Mouse (Mus musculus) thymus, adult 2 months (tissue): ENCODE results near the gene Pex26. TPM values are rescaled to one million over a fixed set of nuclear protein-coding genes. Genes with fewer than 3 reads are reported as not detected.

ENCODE experiments used
- DNase-seq: peaks from one replicate; pipeline ENCODE4 v3.0.0; 2021
- H3K27ac ChIP-seq: fragments of 200-500 bp; 2 replicates; pipeline ENCODE4 v1.5.1; 2012; ENCODE audit warnings: low read length, control low read depth; ENCODE audit not compliant: control insufficient read depth, insufficient read depth
- H3K27me3 ChIP-seq: fragments of 200-500 bp; 2 replicates; pipeline ENCODE4 v1.6.1; 2012; ENCODE audit warnings: mild to moderate bottlenecking, low read length, moderate library complexity, mixed read lengths; ENCODE audit not compliant: control insufficient read depth, insufficient read depth
- H3K36me3 ChIP-seq: fragments of 200-500 bp; 2 replicates; pipeline ENCODE4 v1.6.1; 2012; ENCODE audit warnings: mild to moderate bottlenecking, low read length, moderate library complexity; ENCODE audit not compliant: control insufficient read depth, insufficient read depth
- H3K4me1 ChIP-seq: fragments of 200-500 bp; replicated peaks from 2 replicates; pipeline ENCODE4 v1.6.1; 2012; ENCODE audit warnings: low read length; ENCODE audit not compliant: control insufficient read depth, insufficient read depth
- H3K4me3 ChIP-seq: fragments of 200-500 bp; 2 replicates; pipeline ENCODE4 v1.5.1; 2012; ENCODE audit warnings: mild to moderate bottlenecking, low read length, control low read depth, moderate library complexity; ENCODE audit not compliant: control insufficient read depth, insufficient read depth
- CTCF ChIP-seq: fragments of 200-500 bp; IDR thresholded peaks from 2 replicates; pipeline ENCODE4 v1.5.1; 2012; ENCODE audit warnings: mild to moderate bottlenecking, control low read depth, low read length, moderate library complexity, borderline replicate concordance; ENCODE audit not compliant: control insufficient read depth, poor library complexity, insufficient read depth; ENCODE audit errors: extremely low read depth
- POLR2A ChIP-seq: fragments of 200-500 bp; IDR thresholded peaks from 2 replicates; pipeline ENCODE4 v1.6.1; 2012; ENCODE audit warnings: mild to moderate bottlenecking, low read length, control low read depth, moderate library complexity; ENCODE audit not compliant: control insufficient read depth, poor library complexity, insufficient read depth; ENCODE audit errors: extremely low read depth
- WGBS: fragments of 180-500 bp; shearing (Covaris S2); methylation state at CpG from one replicate; pipeline ENCODE4 v1.1.7; 2018; 5-methylcytosine and 5-hydroxymethylcytosine counted together
- polyA plus RNA-seq: library from polyadenylated mRNA; depleted of rRNA; stranded (reverse); fragments of >200 nt; gene quantifications from 2 replicates; pipeline ENCODE4 v1.2.3, GENCODE M21; 2012; rRNA removed

The Pex26 gene
- polyA plus RNA-seq = 29.3 and 31.7 TPM in 2 replicates

DNA sequence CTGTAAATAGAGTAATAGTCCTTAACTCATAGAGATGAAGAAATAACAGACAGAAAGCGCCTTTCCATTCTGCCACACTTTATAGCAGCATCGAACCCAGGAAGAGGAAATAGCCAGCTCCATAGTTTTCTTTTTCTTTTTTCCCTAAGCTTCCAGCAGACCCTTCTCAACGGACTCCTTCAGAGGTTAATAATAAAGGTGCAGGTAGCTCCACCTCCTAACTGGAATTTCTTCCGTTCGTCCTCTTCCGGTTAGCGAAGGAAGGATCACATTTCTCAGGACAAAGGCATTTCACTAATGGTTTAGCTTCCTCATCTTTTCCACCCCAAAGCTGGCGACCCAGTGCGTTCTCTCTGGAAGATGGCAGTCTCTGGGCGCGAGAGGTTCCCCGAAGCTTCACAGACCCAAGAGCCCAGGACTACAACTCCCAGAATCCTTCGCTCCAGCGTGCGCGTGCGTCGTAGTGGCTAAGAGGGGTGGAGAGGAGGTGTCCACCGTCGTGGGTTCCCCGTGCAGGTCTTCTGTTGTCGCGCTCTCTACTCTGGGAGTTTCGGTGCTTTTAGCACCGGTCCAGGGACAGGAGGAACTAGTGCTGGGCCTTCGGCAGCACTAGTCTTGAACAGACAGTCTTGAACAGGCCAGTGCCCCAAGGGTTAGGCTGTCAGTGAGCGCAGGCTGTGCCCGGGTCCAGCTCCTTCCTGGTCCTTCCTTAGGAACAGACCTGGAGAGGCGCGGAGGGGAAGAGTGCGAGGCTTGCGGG is at the start of gene Pex26:
Gene Pex26, plus strand, starts transcription at position 254 of the 760 bp plus-strand sequence.
- Histone ChIP-seq H3K4me3 (peak within 1 kb of the TSS; percentile 80), H3K27me3 (no peaks in the 10 kb centered on the region), H3K4me1 (peaks cover 14% of the 10 kb centered on the region), H3K36me3 (no peaks in the 10 kb centered on the region; the same call in 1 of the 2 replicates), H3K27ac (peak within 1 kb of the TSS; percentile 57)
- WGBS = 3% methylated on average over 32 of the region's 32 CpGs
- TF ChIP-seq POLR2A (peak; percentile 71), CTCF (0 out of 2 replicates have a peak, but pooled peaks have one; percentile 41)
- peak; percentile 95 for DNase-seq

GRCm38 (mm10) chr6:121134249-121134648 is 49.2 kb upstream of the Pex26 start:
- TF ChIP-seq POLR2A = no peak
- TF ChIP-seq CTCF = no peak
- Histone ChIP-seq H3K36me3 (no peaks in the 10 kb centered on the region), H3K27ac (no peak overlapping the region), H3K27me3 (no peaks in the 10 kb centered on the region), H3K4me3 (no peak overlapping the region), H3K4me1 (peaks cover 11% of the 10 kb centered on the region)
- 53% methylated on average over 3 of the region's 3 CpGs for WGBS
- no peak for DNase-seq

DNA sequence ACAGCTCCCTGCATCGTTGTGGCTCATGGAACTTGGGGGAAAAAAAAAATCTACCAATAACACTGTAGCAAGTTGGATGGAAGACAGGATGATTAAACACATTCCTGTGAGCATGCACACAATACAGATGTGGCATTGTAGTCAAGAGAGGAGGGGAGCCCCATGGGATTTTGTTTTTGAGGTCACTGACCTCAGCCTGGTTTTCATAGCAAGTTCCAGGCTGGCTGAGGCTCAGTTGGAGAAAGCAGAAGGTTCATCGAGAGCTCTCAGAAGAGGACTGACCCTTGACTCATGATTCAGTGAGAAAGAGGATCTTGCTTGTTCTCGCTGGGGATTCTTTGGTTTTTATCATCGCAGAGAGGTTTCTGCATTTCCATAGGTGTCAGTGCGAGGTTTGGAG is 48.6 kb upstream of the Pex26 start:
- no peak for DNase-seq
- Histone ChIP-seq H3K4me3 (no peak overlapping the region), H3K36me3 (no peaks in the 10 kb centered on the region), H3K27ac (no peak overlapping the region), H3K4me1 (peaks cover 7% of the 10 kb centered on the region), H3K27me3 (no peaks in the 10 kb centered on the region)
- TF ChIP-seq CTCF = no peak
- TF ChIP-seq POLR2A = no peak
- WGBS = 61% methylated on average over 5 of the region's 5 CpGs

- Histone ChIP-seq H3K4me1 (no peaks in the 10 kb centered on the region), H3K4me3 (no peak overlapping the region), H3K36me3 (no peaks in the 10 kb centered on the region), H3K27ac (no peak overlapping the region), H3K27me3 (no peaks in the 10 kb centered on the region)
- TF ChIP-seq POLR2A (no peak), CTCF (no peak)
- DNase-seq = no peak
- WGBS = 74% methylated on average over 6 of the region's 6 CpGs
These were observed 46.2 kb upstream of the Pex26 start for GRCm38 (mm10) chr6:121137222-121137621.

DNA sequence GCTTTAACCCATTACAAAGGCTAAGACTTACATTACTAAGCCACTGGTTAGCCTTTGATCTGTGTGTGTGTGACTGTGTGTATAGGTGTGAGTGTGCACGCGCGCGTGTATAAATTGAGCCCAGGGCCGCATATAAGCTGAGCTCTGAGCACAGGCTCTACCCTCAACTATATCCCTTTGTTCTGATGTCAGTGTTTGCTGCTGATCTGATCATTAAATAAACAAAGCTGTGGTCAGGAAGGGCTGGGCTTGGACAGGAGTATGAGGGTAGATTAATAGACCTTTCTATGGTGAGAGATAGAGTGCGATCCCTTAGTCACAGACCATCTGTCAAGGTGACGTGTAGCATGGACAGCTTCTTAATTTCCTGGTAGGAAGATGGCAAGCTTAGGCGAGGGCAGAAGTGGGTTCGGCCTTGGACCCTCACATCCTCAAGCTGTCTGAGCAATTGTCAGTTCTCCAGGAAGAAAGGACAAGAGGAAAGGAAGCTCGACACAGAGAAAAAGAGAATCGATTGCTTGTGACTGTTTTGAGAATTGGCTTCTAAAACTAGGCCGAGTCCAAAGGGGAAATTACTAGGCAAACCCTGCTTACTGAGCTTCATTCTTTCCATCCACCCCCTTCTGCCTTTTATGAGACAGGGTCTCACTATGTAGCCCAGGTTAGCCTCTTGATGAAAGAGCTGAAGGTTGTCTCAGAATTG is 45.0 kb upstream of the Pex26 start:
- no peaks in the 10 kb centered on the region for H3K4me1 ChIP-seq
- no peaks in the 10 kb centered on the region for H3K36me3 ChIP-seq
- H3K4me3 ChIP-seq = no peak overlapping the region
- H3K27ac ChIP-seq = no peak overlapping the region
- no peak for DNase-seq
- TF ChIP-seq CTCF (no peak), POLR2A (no peak)
- 95% methylated on average over 12 of the region's 12 CpGs for WGBS
- no peaks in the 10 kb centered on the region for H3K27me3 ChIP-seq

GRCm38 (mm10) chr6:121139271-121139670 is 44.2 kb upstream of the Pex26 start:
- TF ChIP-seq POLR2A = no peak
- TF ChIP-seq CTCF = no peak
- Histone ChIP-seq H3K4me3 (no peak overlapping the region), H3K4me1 (no peaks in the 10 kb centered on the region), H3K27ac (no peak overlapping the region), H3K36me3 (no peaks in the 10 kb centered on the region), H3K27me3 (no peaks in the 10 kb centered on the region)
- WGBS = 94% methylated on average over 1 of the region's 1 CpGs
- no peak for DNase-seq
